Mouse (Mus musculus): ENCODE measurements around the gene Nectin1.

- no peak for TF ChIP-seq ETS1 (IDR thresholded peaks at IDR 0.05; ENCODE audit: low read depth, low read length)
- no peak for TF ChIP-seq BHLHE40 (IDR thresholded peaks at IDR 0.05; ENCODE audit: borderline replicate concordance, low read depth, low read length)
- TF ChIP-seq NELFE (IDR thresholded peaks at IDR 0.05; ENCODE audit: low read depth, low read length): no peak
- TF ChIP-seq CTCF (IDR thresholded peaks at IDR 0.05 in 2 of 3, conservative IDR thresholded peaks at IDR 0.05 in 1 of 3; ENCODE audit: control insufficient read depth in 1 of 3, insufficient read depth in 1 of 3, low read depth in 2 of 3, low read length in 3 of 3, poor library complexity in 1 of 3, severe bottlenecking in 1 of 3): no peak
- no peak for TF ChIP-seq USF1 (IDR thresholded peaks at IDR 0.05; ENCODE audit: low read depth, low read length)
- no peak for TF ChIP-seq EP300 (IDR thresholded peaks at IDR 0.05; ENCODE audit: low read depth in 1 of 2, low read length in 2 of 2)
- TF ChIP-seq POLR2A (IDR thresholded peaks at IDR 0.05; ENCODE audit: control insufficient read depth in 1 of 2, insufficient read depth in 1 of 2, low read depth in 1 of 2, low read length in 2 of 2, poor library complexity in 1 of 2): no peak
- TF ChIP-seq ZMIZ1 (IDR thresholded peaks at IDR 0.05; ENCODE audit: low read depth, low read length): no peak
- no peak for TF ChIP-seq CHD1 (IDR thresholded peaks at IDR 0.05; ENCODE audit: low read depth, low read length)
- TF ChIP-seq USF2 (IDR thresholded peaks at IDR 0.05; ENCODE audit: borderline replicate concordance in 1 of 2, insufficient read depth in 1 of 2, low read depth in 1 of 2, low read length in 2 of 2): no peak
- TF ChIP-seq HCFC1 (IDR thresholded peaks at IDR 0.05; ENCODE audit: low read depth, low read length): no peak
- no peak for TF ChIP-seq GATA1 (IDR thresholded peaks at IDR 0.05; ENCODE audit: low read depth, low read length)
Observed at GRCm38 (mm10) chr9:43757225-43757624, 13.4 kb downstream of the Nectin1 start.
